Mouse (Mus musculus) olfactory bulb, adult 2 months (tissue): ENCODE data around the gene Tom1l1. TPM values are rescaled to one million over a fixed set of nuclear protein-coding genes. Genes with fewer than 3 reads are reported as not detected.
A peak's percentile ranks its signal among the peaks of the same experiment; 100 is the strongest.

Experiments
- H3K27ac ChIP-seq: fragments of 200-500 bp; 2 replicates; pipeline ENCODE4 v1.5.1; 2012; ENCODE audit warnings: low read depth, low read length; ENCODE audit not compliant: insufficient read depth
- H3K4me1 ChIP-seq: fragments of 200-500 bp; 2 replicates; pipeline ENCODE4 v1.6.1; 2012; ENCODE audit warnings: low read length; ENCODE audit not compliant: control insufficient read depth, insufficient read depth
- H3K4me3 ChIP-seq: fragments of 200-500 bp; 2 replicates; pipeline ENCODE4 v1.5.1; 2012; ENCODE audit warnings: mild to moderate bottlenecking, low read depth, low read length, moderate library complexity; ENCODE audit not compliant: insufficient read depth
- CTCF ChIP-seq: fragments of 200-500 bp; IDR thresholded peaks from 2 replicates; pipeline ENCODE4 v1.5.1; 2012; ENCODE audit warnings: low read depth, mild to moderate bottlenecking, low read length, moderate library complexity; ENCODE audit not compliant: insufficient read depth
- POLR2A ChIP-seq: fragments of 200-500 bp; IDR thresholded peaks from 2 replicates; pipeline ENCODE4 v1.6.1; 2012; ENCODE audit warnings: mild to moderate bottlenecking, low read depth, low read length, moderate library complexity; ENCODE audit not compliant: insufficient read depth
- WGBS: fragments of 180-500 bp; shearing (Covaris S2); methylation state at CpG from one replicate; pipeline ENCODE4 v1.1.7; 2018; 5-methylcytosine and 5-hydroxymethylcytosine counted together
- polyA plus RNA-seq: library from polyadenylated mRNA; stranded (reverse); fragments of >200 nt; gene quantifications from 2 replicates; pipeline ENCODE4 v1.2.4, GENCODE M21; 2012; ENCODE audit warnings: low replicate concordance; ENCODE audit not compliant: missing spikeins, insufficient read depth, insufficient read length

Tom1l1 gene
- polyA plus RNA-seq, 1 experiment = not detected

DNA sequence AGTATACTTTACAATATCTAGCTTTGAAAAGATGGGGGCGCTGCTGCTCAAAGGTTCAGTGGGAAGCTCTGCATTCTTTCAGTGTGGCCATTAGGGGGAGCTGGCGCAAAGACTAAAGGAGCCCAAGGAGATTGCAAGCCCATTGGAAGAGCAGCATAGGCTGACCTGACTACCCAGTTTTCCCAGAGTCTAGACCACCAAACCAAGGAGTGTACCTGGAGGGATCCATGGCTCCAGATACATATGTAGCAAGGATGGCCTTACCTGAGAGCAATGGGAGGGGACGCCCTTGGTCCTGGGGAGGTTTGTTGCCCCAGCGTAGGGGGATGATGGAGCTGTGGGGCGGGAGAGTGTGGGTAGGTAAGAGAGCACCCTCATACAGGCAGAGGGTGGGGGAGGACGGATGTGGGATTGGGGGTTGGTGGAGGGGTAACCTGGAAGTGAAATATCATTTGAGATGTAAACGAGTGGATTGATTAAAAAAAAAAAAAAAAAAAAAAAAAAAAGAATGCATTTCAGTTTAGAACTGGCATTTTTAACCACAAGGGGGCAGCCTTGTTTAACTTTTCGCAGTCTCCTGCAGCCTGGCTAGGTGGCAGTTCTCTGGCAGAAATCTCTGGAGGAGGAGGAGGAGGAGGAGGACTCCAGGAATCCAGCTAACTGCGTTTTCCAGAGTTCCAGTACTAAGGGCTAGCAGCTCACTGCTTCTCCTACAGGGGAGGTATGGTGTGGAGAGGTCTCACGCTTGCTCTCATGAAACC lies 9.5 kb upstream of the Tom1l1 start:
- Histone ChIP-seq H3K4me3 (no peak overlapping the region), H3K27ac (no peak overlapping the region), H3K4me1 (peaks cover 3% of the 10 kb centered on the region; the same call in 1 of the 2 replicates)
- no peak for TF ChIP-seq POLR2A
- TF ChIP-seq CTCF = peak; percentile 62
- 21% methylated on average over 10 of the region's 10 CpGs for WGBS

DNA sequence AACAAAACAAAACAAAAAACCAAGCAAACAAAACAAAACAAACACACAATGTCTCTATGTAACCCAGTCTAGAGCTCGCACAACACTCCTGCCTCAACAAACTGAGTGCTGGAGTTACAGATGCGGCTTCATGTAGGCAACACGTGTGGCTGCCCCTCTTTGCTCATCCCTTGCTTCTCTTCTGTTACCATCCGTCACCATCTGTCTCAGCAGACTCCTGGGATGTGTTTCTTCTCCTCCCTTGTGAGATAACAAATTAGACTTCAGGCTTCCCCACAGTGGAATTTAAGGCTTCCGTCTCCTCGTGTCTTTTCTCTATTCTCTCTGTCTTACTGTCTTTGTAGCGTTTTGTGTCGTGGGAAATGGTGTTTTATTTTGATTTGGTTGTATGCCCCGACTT lies 7.6 kb upstream of the Tom1l1 start:
- Histone ChIP-seq H3K27ac (no peak overlapping the region), H3K4me3 (no peak overlapping the region), H3K4me1 (peaks cover 3% of the 10 kb centered on the region; the same call in 1 of the 2 replicates)
- WGBS = 71% methylated on average over 9 of the region's 9 CpGs
- TF ChIP-seq POLR2A = no peak
- TF ChIP-seq CTCF = no peak

DNA sequence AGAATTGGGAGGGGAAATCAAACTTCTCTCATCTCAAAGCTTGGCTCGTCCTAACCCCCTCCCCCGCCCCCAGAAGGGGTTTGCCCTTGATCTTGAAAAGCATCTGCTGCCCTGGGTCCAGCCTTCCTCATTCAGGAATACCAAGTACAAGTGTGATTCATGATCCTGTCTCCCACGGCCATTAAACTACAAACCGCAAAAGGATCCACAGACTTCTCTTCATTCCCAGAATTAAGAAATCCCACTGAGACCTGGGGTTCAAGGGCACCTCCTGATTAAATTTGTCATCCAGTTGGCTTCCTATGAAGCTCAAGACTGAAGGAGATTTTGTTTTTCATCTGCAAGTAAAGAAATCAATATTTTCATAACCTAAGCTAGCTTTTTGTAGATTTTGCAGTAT lies 6.0 kb upstream of the Tom1l1 start:
- Histone ChIP-seq H3K27ac (no peak overlapping the region), H3K4me3 (no peak overlapping the region), H3K4me1 (peaks cover 3% of the 10 kb centered on the region; the same call in 1 of the 2 replicates)
- 74% methylated on average over 4 of the region's 4 CpGs for WGBS
- TF ChIP-seq POLR2A (no peak), CTCF (no peak)

DNA sequence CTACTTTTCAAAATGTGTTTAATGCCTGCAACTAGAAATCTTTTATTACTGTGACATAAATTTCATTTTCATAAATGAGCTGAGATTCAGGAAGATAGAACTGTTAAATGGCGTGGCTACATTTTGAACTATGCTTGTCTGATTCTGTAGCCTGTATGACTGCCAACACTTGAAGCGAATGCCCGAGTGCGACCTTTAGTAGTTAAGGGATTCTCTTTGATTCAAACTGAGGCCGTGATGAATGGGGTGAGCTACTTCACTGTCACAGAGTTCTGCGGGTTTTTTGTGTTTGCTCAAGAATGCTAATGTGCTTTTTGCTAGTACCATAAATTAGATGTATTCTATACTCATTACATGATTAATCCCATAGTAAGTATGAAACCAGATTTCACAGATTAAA lies 2.2 kb upstream of the Tom1l1 start:
- TF ChIP-seq POLR2A = no peak
- no peak for TF ChIP-seq CTCF
- 66% methylated on average over 6 of the region's 6 CpGs for WGBS
- Histone ChIP-seq H3K4me3 (no peak overlapping the region), H3K27ac (no peak overlapping the region), H3K4me1 (peaks cover 7% of the 10 kb centered on the region; the same call in 1 of the 2 replicates)

DNA sequence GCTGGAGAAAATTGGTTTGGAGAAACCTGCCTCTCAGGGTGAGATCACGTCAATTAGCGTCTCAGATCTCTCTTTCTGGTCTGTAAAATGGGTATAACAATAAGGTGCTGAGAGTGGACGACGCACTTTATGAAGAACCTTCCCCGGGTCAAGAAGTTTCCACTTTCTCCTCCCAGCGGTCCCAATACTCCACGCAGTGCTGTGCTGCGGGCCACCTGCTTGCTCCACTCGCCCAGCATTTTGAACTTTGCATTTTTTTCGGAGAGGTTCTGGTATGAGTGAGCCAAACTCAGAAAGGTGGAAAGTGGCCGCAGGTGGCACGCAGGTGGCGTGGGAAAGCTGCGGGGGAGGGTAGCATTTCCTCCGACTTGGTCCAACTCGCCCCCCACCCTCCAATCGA lies 1.1 kb downstream of the Tom1l1 start:
- H3K4me3 ChIP-seq = peak overlapping the region; percentile 61
- TF ChIP-seq POLR2A (no peak), CTCF (no peak)
- peaks cover 7% of the 10 kb centered on the region; the same call in 1 of the 2 replicates for H3K4me1 ChIP-seq
- no peak overlapping the region for H3K27ac ChIP-seq
- WGBS = 2% methylated on average over 17 of the region's 17 CpGs

DNA sequence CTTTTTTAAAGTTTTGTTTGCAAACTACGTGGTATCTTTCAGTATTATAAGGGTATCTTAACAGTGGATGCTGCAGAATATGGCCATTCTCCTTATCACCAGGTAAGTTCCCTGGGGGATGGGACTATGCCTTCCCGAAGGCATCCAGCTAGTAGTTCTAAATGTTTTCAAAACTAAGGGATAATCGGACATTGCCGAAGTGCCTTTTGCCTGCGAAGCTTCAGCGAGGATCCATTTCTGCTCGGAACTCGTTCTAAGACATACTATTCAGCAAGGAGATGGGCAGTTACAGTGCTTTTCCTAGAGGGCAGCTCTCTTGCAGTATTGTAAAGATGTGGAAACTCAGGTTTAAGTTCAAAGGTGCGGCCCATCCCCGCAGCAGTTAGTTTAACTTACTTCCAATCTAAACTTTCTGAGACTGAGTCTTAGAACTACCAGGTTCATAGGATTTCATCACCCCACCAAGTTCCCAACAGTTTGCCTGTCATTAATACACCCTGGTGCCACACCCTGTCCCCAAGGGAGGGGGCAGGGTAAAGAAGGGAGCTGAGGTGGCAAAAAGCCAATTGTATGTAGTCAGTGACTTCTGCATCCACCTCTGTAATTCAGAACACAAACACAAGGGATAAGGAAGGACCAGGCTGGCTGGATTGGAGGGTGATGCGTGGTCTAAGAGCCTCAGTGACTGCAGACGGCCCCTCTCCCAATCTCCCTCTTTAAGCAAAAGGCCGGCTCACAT lies 1.7 kb downstream of the Tom1l1 start:
- no peak overlapping the region for H3K27ac ChIP-seq
- no peak for TF ChIP-seq CTCF
- no peak for TF ChIP-seq POLR2A
- WGBS = 77% methylated on average over 13 of the region's 13 CpGs
- H3K4me3 ChIP-seq = peak overlapping the region; percentile 61
- peaks cover 7% of the 10 kb centered on the region; the same call in 1 of the 2 replicates for H3K4me1 ChIP-seq

DNA sequence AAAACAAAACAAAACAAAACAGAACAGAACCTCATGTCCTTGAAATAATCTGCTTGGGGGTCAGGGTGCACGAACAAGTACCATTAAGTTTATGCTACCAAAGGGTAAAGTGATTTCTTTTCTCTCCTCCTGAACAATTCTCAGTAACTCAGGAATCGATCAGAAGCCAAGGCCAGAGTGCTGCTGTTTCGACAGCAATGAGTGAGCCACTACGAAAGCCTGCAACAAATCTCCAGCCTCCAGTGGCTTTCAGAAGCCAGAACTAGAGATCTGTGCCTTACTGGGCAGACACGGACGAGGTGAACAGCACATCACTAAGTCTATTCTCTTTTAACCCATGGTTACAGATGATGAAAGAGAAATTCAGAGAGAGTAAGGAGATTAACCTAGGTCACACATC lies 3.0 kb downstream of the Tom1l1 start:
- Histone ChIP-seq H3K4me3 (no peak overlapping the region), H3K4me1 (peaks cover 7% of the 10 kb centered on the region; the same call in 1 of the 2 replicates), H3K27ac (no peak overlapping the region)
- TF ChIP-seq CTCF (no peak), POLR2A (no peak)
- 71% methylated on average over 6 of the region's 6 CpGs for WGBS

DNA sequence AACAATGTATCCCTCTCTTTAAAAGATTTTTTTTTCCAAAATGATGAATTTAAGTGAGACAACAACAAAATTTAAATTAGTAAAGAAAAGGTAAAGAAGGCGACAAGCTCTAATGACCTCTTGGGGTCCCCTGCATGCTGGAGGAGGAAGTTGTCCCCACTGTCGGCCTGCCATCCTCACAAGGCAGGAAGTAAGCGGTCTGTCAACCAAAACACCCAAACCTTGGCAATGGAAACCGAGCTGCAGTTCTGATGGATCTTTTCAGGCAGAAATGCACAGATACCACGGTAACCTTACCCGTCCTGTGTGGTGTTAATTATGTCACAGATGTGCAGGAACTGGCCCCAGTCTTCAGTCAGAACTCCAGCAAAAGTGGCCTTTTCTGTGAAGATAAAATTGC lies 3.4 kb downstream of the Tom1l1 start:
- no peak for TF ChIP-seq POLR2A
- TF ChIP-seq CTCF = no peak
- H3K27ac ChIP-seq = no peak overlapping the region
- no peak overlapping the region for H3K4me3 ChIP-seq
- 79% methylated on average over 6 of the region's 6 CpGs for WGBS
- H3K4me1 ChIP-seq = peaks cover 7% of the 10 kb centered on the region; the same call in 1 of the 2 replicates

DNA sequence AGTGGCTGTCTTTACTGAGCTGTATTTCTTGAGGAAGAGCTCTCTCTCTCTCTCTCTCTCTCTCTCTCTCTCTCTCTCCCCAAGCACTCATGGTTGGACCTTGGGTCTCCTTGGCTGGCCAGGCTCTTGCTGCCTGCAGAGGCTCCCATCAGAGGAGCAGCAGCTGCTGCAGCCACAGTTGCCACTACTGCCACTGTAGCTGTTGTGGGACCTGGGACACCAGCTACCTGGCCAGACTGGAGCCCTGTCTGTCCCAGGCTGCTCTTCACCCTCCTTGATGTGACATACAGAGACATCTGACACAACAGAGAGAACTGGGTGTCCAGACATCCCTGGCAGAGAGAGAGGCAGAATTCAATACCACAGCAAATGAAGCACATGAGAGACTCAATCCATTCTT lies 7.0 kb downstream of the Tom1l1 start:
- H3K4me1 ChIP-seq = no peaks in the 10 kb centered on the region
- H3K4me3 ChIP-seq = no peak overlapping the region
- H3K27ac ChIP-seq = no peak overlapping the region
- TF ChIP-seq CTCF = no peak
